Mouse (Mus musculus) ES-E14 (cell line): Measurements from ENCODE around the gene Tnnt1.

Source experiments
- CHD2 ChIP-seq: IDR thresholded peaks from 2 replicates; pipeline ENCODE4 v1.6.1; 2014; ENCODE audit warnings: mild to moderate bottlenecking, low read depth, low read length, inconsistent platforms
- ZNF384 ChIP-seq: IDR thresholded peaks from 2 replicates; pipeline ENCODE4 v1.6.1; 2012; ENCODE audit warnings: low read depth, low read length, inconsistent platforms

GRCm38 (mm10) chr7:4508739-4509116, 7.5 kb downstream of the Tnnt1 start:
- TF ChIP-seq CHD2 (no peak), ZNF384 (no peak)
